8 mouse cellular contexts compared by ENCODE assay signal in the genomic region with DNA sequence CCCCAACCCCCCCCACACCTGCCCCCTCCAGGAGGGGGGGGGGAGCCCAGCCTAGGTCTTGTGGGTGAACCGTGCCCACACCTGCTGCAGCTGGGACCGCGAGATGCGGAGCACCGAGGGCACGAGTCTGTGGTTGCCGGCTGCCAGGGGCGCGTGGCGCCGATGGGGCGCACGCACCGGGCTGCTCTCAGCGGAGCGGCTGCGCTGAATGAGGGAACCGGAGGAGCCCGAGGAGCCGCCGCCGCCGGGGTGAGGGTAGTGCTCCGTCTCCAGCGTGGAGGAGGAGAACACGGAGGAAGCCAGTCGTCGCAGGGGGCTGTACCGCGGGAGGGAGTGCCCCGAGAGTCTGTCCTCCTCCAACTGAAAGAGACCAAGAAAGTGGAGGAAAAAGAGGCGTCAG. TPM values are rescaled to one million over a fixed set of nuclear protein-coding genes. Genes with fewer than 3 reads are reported as not detected.
DNase-seq lines count a peak whose midpoint lies in the region; ATAC-seq and TF ChIP-seq lines count a peak whose summit lies in the region.
"Had no signal": no experiment of that assay in that cellular context is flagged by ENCODE, and none has a peak within 500 bp of the region (broad histone marks: within the 10 kb centered on the region; RNA-seq: fewer than 3 reads in every experiment).

No protein-coding gene starts in this region.

- H3K79me2 ChIP-seq in liver, adult 2 months (ENCODE audit: control insufficient read depth, insufficient read depth, low read length): no peaks in the 10 kb centered on the region

- WGBS in liver, adult 2 months: 2% methylated on average over 32 of the region's 32 CpGs
- 2% methylated on average over 24 of the region's 32 CpGs for WGBS in hindbrain, embryonic 11.5 days
- 2% methylated on average over 32 of the region's 32 CpGs for WGBS in limb, embryonic 15.5 days
- under 1% methylated on average over 32 of the region's 32 CpGs for WGBS in stomach, embryonic 16.5 days

- no peaks in the 10 kb centered on the region for H3K36me3 ChIP-seq in liver, adult 2 months (ENCODE audit: control insufficient read depth, insufficient read depth, low read length)
- no peaks in the 10 kb centered on the region for H3K36me3 ChIP-seq in hindbrain, embryonic 11.5 days (ENCODE audit: control insufficient read depth, insufficient read depth, low read length)
- H3K36me3 ChIP-seq in limb, embryonic 15.5 days: no peaks in the 10 kb centered on the region
- no peaks in the 10 kb centered on the region for H3K36me3 ChIP-seq in stomach, embryonic 16.5 days (ENCODE audit: control insufficient read depth, insufficient read depth, low read length)

- H3K27me3 ChIP-seq in liver, adult 2 months (ENCODE audit: control insufficient read depth, insufficient read depth, low read length): no peaks in the 10 kb centered on the region
- H3K27me3 ChIP-seq in hindbrain, embryonic 11.5 days (ENCODE audit: control insufficient read depth, insufficient read depth, low read length): peaks cover 37% of the 10 kb centered on the region
- H3K27me3 ChIP-seq in limb, embryonic 15.5 days: peaks cover 70% of the 10 kb centered on the region
- H3K27me3 ChIP-seq in stomach, embryonic 16.5 days (ENCODE audit: control insufficient read depth, insufficient read depth, low read length): peaks cover 34% of the 10 kb centered on the region

- no peaks in the 10 kb centered on the region for H3K9me3 ChIP-seq in hindbrain, embryonic 11.5 days (ENCODE audit: control insufficient read depth, low read length)
- no peaks in the 10 kb centered on the region for H3K9me3 ChIP-seq in limb, embryonic 15.5 days
- H3K9me3 ChIP-seq in stomach, embryonic 16.5 days (replicated peaks; ENCODE audit: control insufficient read depth, low read length): no peaks in the 10 kb centered on the region

- peak overlapping the region; percentile 81 for H3K9ac ChIP-seq in liver, adult 2 months (ENCODE audit: low read depth, low read length)
- H3K9ac ChIP-seq in hindbrain, embryonic 11.5 days (ENCODE audit: low read depth, low read length): peak overlapping the region; percentile 19; the same call in 1 of the 2 replicates
- no peak overlapping the region for H3K9ac ChIP-seq in limb, embryonic 15.5 days
- H3K9ac ChIP-seq in stomach, embryonic 16.5 days (ENCODE audit: low read length): peak overlapping the region; percentile 62

- H3K4me3 ChIP-seq in liver, adult 2 months (ENCODE audit: insufficient read depth, low read depth, low read length): peak overlapping the region; percentile 58
- peak overlapping the region; percentile 6; the same call in 1 of the 2 replicates for H3K4me3 ChIP-seq in hindbrain, embryonic 11.5 days (ENCODE audit: low read depth, low read length)
- H3K4me3 ChIP-seq in limb, embryonic 15.5 days: peak overlapping the region; percentile 35
- peak overlapping the region; percentile 41 for H3K4me3 ChIP-seq in stomach, embryonic 16.5 days (replicated peaks; ENCODE audit: low read length)

- H3K4me2 ChIP-seq in hindbrain, embryonic 11.5 days (replicated peaks; ENCODE audit: low read depth, low read length): peak overlapping the region; percentile 34
- peak overlapping the region; percentile 54 for H3K4me2 ChIP-seq in limb, embryonic 15.5 days
- H3K4me2 ChIP-seq in stomach, embryonic 16.5 days (ENCODE audit: low read depth, low read length): peak overlapping the region; percentile 60

- TF ChIP-seq CTCF in liver, adult 2 months (IDR thresholded peaks at IDR 0.05; ENCODE audit: low read depth, low read length): no peak

- H3K27ac ChIP-seq in liver, adult 2 months (replicated peaks; ENCODE audit: insufficient read depth, low read depth, low read length): peak overlapping the region; percentile 36
- H3K27ac ChIP-seq in hindbrain, embryonic 11.5 days (ENCODE audit: low read depth, low read length): no peak overlapping the region
- no peak overlapping the region for H3K27ac ChIP-seq in limb, embryonic 15.5 days
- H3K27ac ChIP-seq in stomach, embryonic 16.5 days (ENCODE audit: low read length): no peak overlapping the region

- H3K4me1 ChIP-seq in liver, adult 2 months (ENCODE audit: control insufficient read depth, insufficient read depth, low read length): peaks cover 16% of the 10 kb centered on the region
- H3K4me1 ChIP-seq in hindbrain, embryonic 11.5 days (replicated peaks; ENCODE audit: control insufficient read depth, insufficient read depth, low read length): peaks cover 4% of the 10 kb centered on the region; the same call in 1 of the 2 replicates
- peaks cover 16% of the 10 kb centered on the region for H3K4me1 ChIP-seq in limb, embryonic 15.5 days
- H3K4me1 ChIP-seq in stomach, embryonic 16.5 days (ENCODE audit: control insufficient read depth, insufficient read depth, low read length): peaks cover 7% of the 10 kb centered on the region; the same call in 1 of the 2 replicates

- ATAC-seq in hindbrain, embryonic 11.5 days (ENCODE audit: low FRiP score): no peak
- ATAC-seq in limb, embryonic 15.5 days (ENCODE audit: insufficient number of reproducible peaks, low FRiP score, low TSS enrichment, low read depth): no peak
- ATAC-seq in stomach, embryonic 16.5 days (ENCODE audit: insufficient read depth, low FRiP score): no peak
- no peak for ATAC-seq in erythroblast, adult 5-6 weeks (replicated peaks; ENCODE audit: low FRiP score, poor library complexity, severe bottlenecking)
- ATAC-seq: activated CD4-positive, CD25-positive, alpha-beta regulatory T cell, adult 4 months had no signal

- no peak for DNase-seq in liver, adult 2 months (ENCODE audit: extremely low read depth, low read depth, low spot score)
- no peak for DNase-seq in liver
- DNase-seq in hindbrain, embryonic 11.5 days (ENCODE audit: low spot score): no peak
- no peak for DNase-seq in spleen, postnatal 4 days (ENCODE audit: low spot score in 2 of 2)

- no peak for TF ChIP-seq POLR2A in liver, adult 2 months (IDR thresholded peaks at IDR 0.05; ENCODE audit: extremely low read depth, insufficient read depth, low read length)

RNA-seq across cellular contexts. Expression of gene Slc22a7, which starts 22.4 kb away (rescaled TPM):
- 10.3 and 27.9 TPM in 2 replicates for total RNA-seq in liver, adult 2 months (2014; rRNA removed)
- 46.8 and 47.9 TPM in 2 replicates for polyA plus RNA-seq in liver, adult 2 months (2012; rRNA removed)
- polyA plus RNA-seq in hindbrain, embryonic 11.5 days (2014; fragmentation: Nextera tagmentation; extraction: Ambion mirVana): not detected in 2 replicates
- not detected in 2 replicates for polyA plus RNA-seq in limb, embryonic 15.5 days (2015; fragmentation: Nextera tagmentation; extraction: Ambion mirVana)
- not detected in 2 replicates for polyA plus RNA-seq in stomach, embryonic 16.5 days (2015; fragmentation: Nextera tagmentation; extraction: Ambion mirVana)
- total RNA-seq in erythroblast, adult 5-6 weeks (2015; ENCODE audit: low replicate concordance): not detected in 2 replicates
- total RNA-seq in erythroblast, adult 5-6 weeks (2017; ENCODE audit: low replicate concordance): not detected in 2 replicates
- polyA plus RNA-seq: activated CD4-positive, CD25-positive, alpha-beta regulatory T cell, adult 4 months had no signal

RNA-seq across cellular contexts. Expression of gene Ttbk1, which starts 26.8 kb away (rescaled TPM):
- 0.07 and 0.18 TPM in 2 replicates for total RNA-seq in liver, adult 2 months (2014; rRNA removed)
- 0.15 and 0.22 TPM in 2 replicates for polyA plus RNA-seq in liver, adult 2 months (2012; rRNA removed)
- polyA plus RNA-seq in hindbrain, embryonic 11.5 days (2014; fragmentation: Nextera tagmentation; extraction: Ambion mirVana): 2.3 and 2.4 TPM in 2 replicates
- 0.02 and 0.06 TPM in 2 replicates for polyA plus RNA-seq in limb, embryonic 15.5 days (2015; fragmentation: Nextera tagmentation; extraction: Ambion mirVana)
- 0.12 and 0.19 TPM in 2 replicates for polyA plus RNA-seq in stomach, embryonic 16.5 days (2015; fragmentation: Nextera tagmentation; extraction: Ambion mirVana)
- not detected in 2 replicates for total RNA-seq in erythroblast, adult 5-6 weeks (2015; ENCODE audit: low replicate concordance)
- total RNA-seq in erythroblast, adult 5-6 weeks (2017; ENCODE audit: low replicate concordance): not detected in 2 replicates

RNA-seq across cellular contexts. Expression of gene Crip3, which starts 31.9 kb away (rescaled TPM):
- total RNA-seq in liver, adult 2 months (2014; rRNA removed): not detected in 2 replicates
- polyA plus RNA-seq in liver, adult 2 months (2012; rRNA removed): 0.70 and 1.4 TPM in 2 replicates
- polyA plus RNA-seq in hindbrain, embryonic 11.5 days (2014; fragmentation: Nextera tagmentation; extraction: Ambion mirVana): 0.74 and 0.86 TPM in 2 replicates
- 1.8 and 2.0 TPM in 2 replicates for polyA plus RNA-seq in limb, embryonic 15.5 days (2015; fragmentation: Nextera tagmentation; extraction: Ambion mirVana)
- 1.5 and 1.8 TPM in 2 replicates for polyA plus RNA-seq in stomach, embryonic 16.5 days (2015; fragmentation: Nextera tagmentation; extraction: Ambion mirVana)
- total RNA-seq in erythroblast, adult 5-6 weeks (2015; ENCODE audit: low replicate concordance): not detected in 2 replicates
- not detected in 2 replicates for total RNA-seq in erythroblast, adult 5-6 weeks (2017; ENCODE audit: low replicate concordance)
- polyA plus RNA-seq: activated CD4-positive, CD25-positive, alpha-beta regulatory T cell, adult 4 months had no signal

RNA-seq across cellular contexts. Expression of gene Dnph1, which starts 35.8 kb away (rescaled TPM):
- total RNA-seq in liver, adult 2 months (2014; rRNA removed): 6.6 and 9.0 TPM in 2 replicates
- polyA plus RNA-seq in liver, adult 2 months (2012; rRNA removed): 13.1 and 13.3 TPM in 2 replicates
- 59.7 and 64.7 TPM in 2 replicates for polyA plus RNA-seq in hindbrain, embryonic 11.5 days (2014; fragmentation: Nextera tagmentation; extraction: Ambion mirVana)
- polyA plus RNA-seq in limb, embryonic 15.5 days (2015; fragmentation: Nextera tagmentation; extraction: Ambion mirVana): 29.3 and 33.8 TPM in 2 replicates
- polyA plus RNA-seq in stomach, embryonic 16.5 days (2015; fragmentation: Nextera tagmentation; extraction: Ambion mirVana): 40.4 and 45.3 TPM in 2 replicates
- total RNA-seq in erythroblast, adult 5-6 weeks (2015; ENCODE audit: low replicate concordance): 2.7 and 3.3 TPM in 2 replicates
- total RNA-seq in erythroblast, adult 5-6 weeks (2017; ENCODE audit: low replicate concordance): 1.5 and 4.0 TPM in 2 replicates

Comparison
In these comparisons a context has a peak if more than half of its experiments do, and no peak if none do; other contexts are left out.
1. H3K4me3 ChIP-seq: peak in every context shown above with its lines; median percentile 58 in liver, adult 2 months; 41 in stomach, embryonic 16.5 days; 35 in limb, embryonic 15.5 days; 6 in hindbrain, embryonic 11.5 days.
2. RNA of gene Slc22a7, which starts 22.4 kb away (polyA plus RNA-seq): 46.8 to 47.9 TPM in liver, adult 2 months; not detected in hindbrain, embryonic 11.5 days, not detected in limb, embryonic 15.5 days and not detected in stomach, embryonic 16.5 days; every median in the first group is over 10 times any median in the second.
3. Peak in every context shown above with its lines, with median percentiles within 50 percentile points of each other: H3K4me2 ChIP-seq.